Mouse (Mus musculus) C2C12 (cell line): ENCODE data around the gene Sgpp1.

Experiments used
- CEBPB ChIP-seq: IDR thresholded peaks from one replicate; pipeline ENCODE4 v1.6.1; 2011; ENCODE audit warnings: low read depth, mild to moderate bottlenecking, control low read depth, moderate library complexity
- CTCF ChIP-seq: IDR thresholded peaks from one replicate; pipeline ENCODE4 v1.5.1; 2011; ENCODE audit not compliant: control insufficient read depth, insufficient read depth, insufficient read length
- FOSL1 ChIP-seq: IDR thresholded peaks from one replicate; pipeline ENCODE4 v1.8.0; 2011; ENCODE audit warnings: mild to moderate bottlenecking, low read length; ENCODE audit not compliant: poor library complexity, insufficient read depth, severe bottlenecking
- MAX ChIP-seq: IDR thresholded peaks from one replicate; pipeline ENCODE4 v1.6.1; 2011; ENCODE audit warnings: mild to moderate bottlenecking, control low read depth
- MYOD1 ChIP-seq: IDR thresholded peaks from one replicate; pipeline ENCODE4 v1.6.1; 2011; ENCODE audit warnings: low read depth; ENCODE audit not compliant: control insufficient read depth, insufficient read length
- MYOG ChIP-seq: IDR thresholded peaks from one replicate; pipeline ENCODE4 v1.6.1; 2011; ENCODE audit not compliant: control insufficient read depth, insufficient read length; ENCODE audit errors: extremely low read depth
- USF1 ChIP-seq: IDR thresholded peaks from one replicate; pipeline ENCODE4 v1.6.1; 2011; ENCODE audit warnings: low read depth, mild to moderate bottlenecking, control low read depth, moderate library complexity

GRCm38 (mm10) chr12:75734167-75734566 is 1.4 kb downstream of the Sgpp1 start:
- TF ChIP-seq CTCF = no peak
- no peak for TF ChIP-seq FOSL1
- no peak for TF ChIP-seq USF1
- no peak for TF ChIP-seq CEBPB
- TF ChIP-seq MYOD1 = no peak
- no peak for TF ChIP-seq MYOG
- no peak for TF ChIP-seq MAX
